Mouse (Mus musculus) heart, embryonic 12.5 days (tissue): ENCODE results near the gene Cubn. TPM values are rescaled to one million over a fixed set of nuclear protein-coding genes. Genes with fewer than 3 reads are reported as not detected.

Experiments
- ATAC-seq: fragments of 200-750 bp; cut with Nextera tagmentation; 2 replicates; pipeline ENCODE4 v1.8.0; 2017; ENCODE audit warnings: moderate TSS enrichment, moderate library complexity; ENCODE audit not compliant: insufficient number of reproducible peaks, low FRiP score
- H3K27ac ChIP-seq: fragments of 300-500 bp; sonication (generic); 2 replicates; pipeline ENCODE4 v1.5.1; 2016; ENCODE audit warnings: mild to moderate bottlenecking, moderate library complexity; ENCODE audit not compliant: poor library complexity, severe bottlenecking
- H3K27me3 ChIP-seq: fragments of 300-500 bp; sonication (generic); replicated peaks from 2 replicates; pipeline ENCODE4 v1.6.1; 2016; ENCODE audit warnings: mild to moderate bottlenecking, moderate library complexity
- H3K36me3 ChIP-seq: fragments of 300-500 bp; sonication (generic); 2 replicates; pipeline ENCODE4 v1.6.1; 2016; ENCODE audit warnings: mild to moderate bottlenecking, moderate library complexity
- H3K4me1 ChIP-seq: fragments of 300-500 bp; sonication (generic); replicated peaks from 2 replicates; pipeline ENCODE4 v1.6.1; 2016; ENCODE audit warnings: mild to moderate bottlenecking
- H3K4me2 ChIP-seq: fragments of 300-500 bp; sonication (generic); 2 replicates; pipeline ENCODE4 v1.6.1; 2016; ENCODE audit warnings: mild to moderate bottlenecking, moderate library complexity
- H3K4me3 ChIP-seq: fragments of 300-500 bp; sonication (generic); 2 replicates; pipeline ENCODE4 v1.5.1; 2016; ENCODE audit warnings: mild to moderate bottlenecking
- H3K9ac ChIP-seq: fragments of 300-500 bp; sonication (generic); 2 replicates; pipeline ENCODE4 v1.6.1; 2016; ENCODE audit warnings: mild to moderate bottlenecking, moderate library complexity
- H3K9me3 ChIP-seq: fragments of 300-500 bp; sonication (generic); replicated peaks from 2 replicates; pipeline ENCODE4 v1.6.1; 2016; ENCODE audit warnings: mild to moderate bottlenecking, moderate library complexity
- WGBS: fragments of 180-500 bp; shearing (Covaris S2); methylation state at CpG from one replicate; pipeline ENCODE4 v1.1.7; 2016; 5-methylcytosine and 5-hydroxymethylcytosine counted together
- polyA plus RNA-seq: library from polyadenylated mRNA; unstranded; fragments of >200 nt; fragmentation: Nextera tagmentation; extraction: Ambion mirVana; gene quantifications from 2 replicates; pipeline ENCODE4 v1.2.1, GENCODE M21; 2016

Cubn gene
- polyA plus RNA-seq, 1 experiment from 2014 or later: 0.57 TPM

DNA sequence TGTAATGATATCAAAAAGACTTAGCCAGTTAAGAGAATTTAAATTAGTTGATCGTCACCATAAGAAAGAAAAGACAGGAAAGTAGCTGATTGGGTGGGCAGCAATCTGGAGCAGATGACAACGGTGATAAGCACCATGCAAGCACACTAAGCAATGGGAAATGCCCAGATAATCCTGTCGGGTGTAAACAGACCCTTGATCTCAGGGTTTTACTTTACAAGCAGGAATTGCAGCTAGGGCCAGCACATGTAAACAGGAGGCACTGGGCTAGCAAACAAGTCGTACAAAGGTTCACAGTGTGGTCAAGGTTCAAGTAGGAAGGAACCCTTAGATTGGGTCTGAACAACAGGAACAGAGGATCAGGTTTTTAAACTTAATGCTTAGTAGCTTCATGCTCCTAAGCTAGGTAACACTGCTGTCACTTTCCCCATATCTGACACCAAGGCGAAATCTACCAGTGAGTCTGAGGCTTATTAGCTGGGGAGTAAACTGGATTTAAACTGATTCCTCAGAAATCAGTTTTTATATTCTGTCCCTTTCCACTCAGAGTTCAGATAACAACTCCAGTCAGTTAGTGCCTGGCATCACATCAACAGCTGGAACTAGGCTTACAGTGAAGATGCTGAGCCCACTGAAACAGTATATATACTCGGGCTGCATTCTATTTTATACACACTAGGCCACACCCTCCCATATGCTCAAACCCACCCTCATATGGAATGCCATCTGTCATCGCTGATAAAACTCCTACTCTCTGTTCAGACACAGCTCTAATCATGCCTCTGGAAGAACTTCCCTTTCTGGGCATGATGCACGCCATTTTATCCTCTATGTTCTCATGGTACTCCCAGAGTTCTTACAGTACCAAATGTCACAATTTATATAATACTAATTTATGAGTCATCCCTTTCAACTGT, 32.2 kb upstream of the Cubn start:
- peaks cover 7% of the 10 kb centered on the region; the same call in 1 of the 2 replicates for H3K36me3 ChIP-seq
- H3K9ac ChIP-seq: no peak overlapping the region
- no peaks in the 10 kb centered on the region for H3K27me3 ChIP-seq
- H3K27ac ChIP-seq: no peak overlapping the region
- 37% methylated on average over 8 of the region's 8 CpGs for WGBS
- H3K9me3 ChIP-seq: no peaks in the 10 kb centered on the region
- peaks cover 17% of the 10 kb centered on the region for H3K4me1 ChIP-seq
- ATAC-seq: 0 out of 2 replicates have a peak, but pooled peaks have one; percentile 59
- H3K4me2 ChIP-seq: no peak overlapping the region
- H3K4me3 ChIP-seq: no peak overlapping the region

DNA sequence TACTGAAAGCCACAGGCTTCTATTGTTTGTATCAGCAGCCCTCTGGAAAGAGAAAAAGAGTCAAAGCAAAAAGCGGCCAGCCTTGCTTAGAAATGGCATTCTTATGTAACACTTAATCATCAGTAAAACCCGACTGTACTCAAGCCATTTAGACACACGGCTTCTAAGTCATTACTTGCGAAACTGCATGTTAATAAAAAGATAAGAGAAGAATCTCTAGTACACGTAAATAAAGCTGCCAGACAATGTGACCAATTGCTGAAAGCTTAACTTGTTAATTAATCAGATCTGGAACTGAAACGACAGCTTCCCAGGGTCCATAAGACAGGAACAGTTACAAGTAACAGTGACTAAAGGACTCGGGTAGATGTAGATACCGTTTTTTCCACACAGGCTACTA, 30.5 kb upstream of the Cubn start:
- H3K9ac ChIP-seq: no peak overlapping the region
- no peaks in the 10 kb centered on the region for H3K27me3 ChIP-seq
- H3K27ac ChIP-seq: no peak overlapping the region
- H3K4me3 ChIP-seq: no peak overlapping the region
- no peaks in the 10 kb centered on the region for H3K9me3 ChIP-seq
- peaks cover 11% of the 10 kb centered on the region for H3K4me1 ChIP-seq
- peaks cover 12% of the 10 kb centered on the region; the same call in 1 of the 2 replicates for H3K36me3 ChIP-seq
- WGBS: 39% methylated on average over 8 of the region's 8 CpGs
- H3K4me2 ChIP-seq: no peak overlapping the region
- ATAC-seq: no peak

DNA sequence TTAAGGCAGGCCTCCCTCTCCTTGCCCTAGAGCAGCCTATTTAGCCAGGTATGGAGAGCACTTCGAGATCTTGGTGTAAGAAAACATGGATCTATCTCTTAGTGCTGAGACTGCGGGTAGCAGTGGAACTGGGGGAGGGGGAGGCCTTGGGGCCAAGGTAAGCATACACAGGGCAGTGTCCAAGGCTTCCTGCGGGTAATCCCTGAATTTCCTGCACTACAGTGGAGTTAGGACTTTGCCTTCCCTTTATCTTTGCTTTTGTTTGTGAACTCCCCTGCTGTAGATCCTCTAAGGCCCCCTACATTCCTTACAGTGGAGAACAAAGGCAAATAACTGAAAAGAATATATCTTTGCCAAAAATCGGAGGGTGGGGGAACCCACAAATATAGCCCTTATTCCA, 23.3 kb upstream of the Cubn start:
- no peak overlapping the region for H3K27ac ChIP-seq
- WGBS: 54% methylated on average over 4 of the region's 4 CpGs
- ATAC-seq: peak; percentile 29; the same call in 1 of the 2 replicates

DNA sequence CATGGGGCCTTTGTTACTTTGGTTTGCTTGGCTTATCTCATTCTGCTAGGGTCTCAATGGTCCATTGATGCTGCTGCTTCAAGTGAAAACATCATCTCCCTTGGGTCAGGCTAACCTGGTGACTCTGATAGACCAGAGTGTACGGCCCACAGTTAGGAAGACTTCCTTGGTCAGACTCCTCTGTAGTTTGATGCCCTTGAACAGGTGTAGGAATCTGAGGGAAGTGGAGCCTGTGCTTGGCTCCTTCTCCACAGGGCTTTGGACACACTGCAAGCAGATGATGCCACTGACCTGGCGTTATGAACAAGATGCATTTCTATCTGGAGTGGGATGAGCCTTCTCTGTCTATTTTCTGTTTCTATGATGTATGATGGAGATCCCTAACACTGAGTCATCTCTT, 11.1 kb upstream of the Cubn start:
- no peaks in the 10 kb centered on the region for H3K27me3 ChIP-seq
- no peaks in the 10 kb centered on the region for H3K36me3 ChIP-seq
- no peak overlapping the region for H3K27ac ChIP-seq
- ATAC-seq: no peak
- H3K4me3 ChIP-seq: no peak overlapping the region
- 82% methylated on average over 2 of the region's 2 CpGs for WGBS
- H3K9ac ChIP-seq: no peak overlapping the region
- H3K4me2 ChIP-seq: no peak overlapping the region
- H3K9me3 ChIP-seq: no peaks in the 10 kb centered on the region
- no peaks in the 10 kb centered on the region for H3K4me1 ChIP-seq

More for the DNA sequence above, 23.3 kb upstream of the Cubn start:
- no peaks in the 10 kb centered on the region for H3K27me3 ChIP-seq
- H3K36me3 ChIP-seq: peaks cover 16% of the 10 kb centered on the region; the same call in 1 of the 2 replicates
- H3K4me3 ChIP-seq: no peak overlapping the region
- H3K4me2 ChIP-seq: no peak overlapping the region
- no peak overlapping the region for H3K9ac ChIP-seq
- H3K9me3 ChIP-seq: no peaks in the 10 kb centered on the region
- H3K4me1 ChIP-seq: no peaks in the 10 kb centered on the region

DNA sequence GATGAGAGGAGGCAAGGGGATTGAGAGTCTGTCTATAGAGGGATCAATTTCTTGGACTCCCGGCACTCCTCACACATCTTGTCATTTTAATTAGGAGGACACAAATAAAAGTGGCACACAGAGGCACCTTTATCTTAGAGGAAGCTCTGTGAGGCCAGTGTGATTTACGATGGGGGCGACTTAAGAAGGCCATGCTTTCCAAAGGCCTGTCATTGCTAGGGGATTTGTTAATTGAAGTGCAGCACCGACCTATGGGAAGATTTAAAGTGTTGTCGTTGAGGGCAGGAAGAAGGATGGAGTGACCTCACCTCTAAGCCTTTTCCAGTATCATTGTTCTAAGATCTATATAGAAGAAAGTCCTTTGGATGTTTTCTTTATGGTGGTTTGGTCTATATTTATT, 9.9 kb upstream of the Cubn start:
- 42% methylated on average over 5 of the region's 5 CpGs for WGBS
- H3K27ac ChIP-seq: no peak overlapping the region
- H3K4me2 ChIP-seq: no peak overlapping the region

DNA sequence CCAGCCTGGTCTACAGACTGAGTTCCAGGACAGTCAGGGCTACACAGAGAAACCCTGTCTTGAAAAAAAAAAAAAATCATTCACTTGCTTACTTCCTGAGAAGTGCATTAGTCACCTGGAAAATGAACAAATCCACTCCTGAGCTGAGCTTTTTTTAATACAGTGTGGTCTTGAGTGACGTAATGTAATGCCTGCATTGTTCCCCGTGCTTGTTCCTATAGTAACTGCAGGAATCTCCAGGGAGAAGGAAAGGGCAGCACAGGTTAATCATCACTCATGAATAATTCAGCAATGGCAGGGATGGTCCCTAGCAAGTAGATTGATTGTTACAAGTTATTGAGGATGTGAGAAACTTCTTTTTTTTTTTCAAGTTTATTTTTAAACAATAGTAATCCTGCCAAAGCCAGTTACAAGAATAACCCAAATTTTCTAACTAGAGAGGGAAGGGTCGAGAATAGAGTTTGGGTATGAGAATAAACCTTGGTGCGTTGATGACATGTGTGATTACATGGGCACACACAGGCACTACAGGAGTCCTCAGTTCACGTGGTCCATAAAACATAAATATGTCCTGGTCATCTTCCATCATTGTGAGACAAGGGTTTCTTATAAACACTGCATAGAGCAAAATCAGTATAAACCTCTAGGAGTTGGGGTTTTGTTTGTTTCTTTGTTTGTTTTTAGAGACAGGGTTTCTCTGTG, 8.8 kb upstream of the Cubn start:
- no peak overlapping the region for H3K9ac ChIP-seq
- no peak overlapping the region for H3K4me2 ChIP-seq
- H3K9me3 ChIP-seq: no peaks in the 10 kb centered on the region
- H3K4me3 ChIP-seq: no peak overlapping the region
- no peak overlapping the region for H3K27ac ChIP-seq
- H3K36me3 ChIP-seq: no peaks in the 10 kb centered on the region
- ATAC-seq: no peak
- H3K4me1 ChIP-seq: 0 out of 2 replicates have a peak, but pooled peaks cover 8% of the 10 kb centered on the region
- WGBS: 68% methylated on average over 5 of the region's 5 CpGs
- H3K27me3 ChIP-seq: no peaks in the 10 kb centered on the region

More for the DNA sequence above, 9.9 kb upstream of the Cubn start:
- Histone ChIP-seq H3K27me3 (no peaks in the 10 kb centered on the region), H3K4me1 (0 out of 2 replicates have a peak, but pooled peaks cover 4% of the 10 kb centered on the region), H3K9me3 (no peaks in the 10 kb centered on the region), H3K9ac (no peak overlapping the region), H3K4me3 (no peak overlapping the region), H3K36me3 (no peaks in the 10 kb centered on the region)
- ATAC-seq: no peak

DNA sequence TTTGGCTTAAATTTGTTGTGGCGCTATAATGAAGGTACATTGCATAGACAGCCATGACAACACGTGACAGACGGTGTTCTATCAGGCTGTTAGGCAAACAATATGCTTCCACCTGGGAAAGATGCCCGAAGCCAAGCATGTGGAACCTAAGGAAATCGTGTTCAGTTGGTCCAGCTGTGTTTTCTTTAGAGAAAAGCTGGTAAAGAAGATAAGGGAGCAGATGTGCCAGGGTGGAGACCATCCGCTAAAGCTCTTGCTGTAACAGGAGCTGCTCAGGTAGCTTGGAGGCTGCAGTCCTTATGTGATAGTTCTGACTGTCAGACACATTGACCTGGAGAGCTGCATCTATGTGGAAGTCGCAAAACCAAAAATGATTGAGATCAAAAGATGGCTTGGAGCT, 7.6 kb upstream of the Cubn start:
- H3K9me3 ChIP-seq: no peaks in the 10 kb centered on the region
- no peak overlapping the region for H3K27ac ChIP-seq
- H3K36me3 ChIP-seq: no peaks in the 10 kb centered on the region
- 0 out of 2 replicates have a peak, but pooled peaks cover 8% of the 10 kb centered on the region for H3K4me1 ChIP-seq
- WGBS: 67% methylated on average over 7 of the region's 7 CpGs
- no peak overlapping the region for H3K4me3 ChIP-seq
- H3K9ac ChIP-seq: no peak overlapping the region
- no peak overlapping the region for H3K4me2 ChIP-seq
- H3K27me3 ChIP-seq: no peaks in the 10 kb centered on the region
- ATAC-seq: no peak

DNA sequence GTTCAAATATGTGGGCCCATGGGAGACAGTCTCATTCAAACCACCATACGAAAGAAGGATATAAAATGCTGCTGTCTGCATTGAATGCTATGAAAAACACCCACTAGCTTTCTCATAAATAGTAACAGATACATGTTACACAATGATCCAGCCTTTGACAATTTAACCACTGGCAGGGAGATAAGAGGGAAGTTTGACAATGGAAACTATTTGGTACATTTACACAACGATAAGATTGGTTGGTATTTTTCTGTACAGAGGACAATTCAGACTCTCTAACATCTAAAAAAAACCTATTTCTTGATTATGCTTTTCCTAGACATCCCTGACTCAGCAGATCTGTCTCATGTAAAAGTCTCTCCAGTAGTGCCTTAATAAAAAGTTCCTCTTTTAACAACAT, 4.5 kb upstream of the Cubn start:
- ATAC-seq: no peak; the same call in 1 of the 2 replicates
- H3K4me1 ChIP-seq: 0 out of 2 replicates have a peak, but pooled peaks cover 8% of the 10 kb centered on the region
- H3K27ac ChIP-seq: 0 out of 2 replicates have a peak overlapping the region, but pooled peaks have one; percentile 40

DNA sequence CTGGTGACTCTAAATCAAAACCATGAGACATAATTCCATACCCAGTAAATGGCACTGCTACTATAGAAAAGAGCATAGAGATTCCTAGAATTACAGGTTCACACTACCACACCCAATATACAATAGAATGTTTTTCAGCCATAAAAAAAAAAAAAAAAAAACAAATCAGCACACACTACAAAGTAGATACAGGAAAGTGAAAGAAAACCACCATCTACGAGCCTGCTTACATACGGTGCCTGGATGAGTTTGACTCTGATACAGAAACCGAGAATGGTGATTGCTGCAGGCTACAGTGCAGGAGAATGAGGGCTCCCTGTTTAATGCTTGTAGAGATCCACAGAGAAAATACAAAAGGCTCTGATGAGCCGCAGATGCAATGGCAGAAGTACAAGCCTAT, 1.3 kb upstream of the Cubn start:
- WGBS: 77% methylated on average over 4 of the region's 4 CpGs
- H3K36me3 ChIP-seq: no peaks in the 10 kb centered on the region

More for the DNA sequence above, 4.5 kb upstream of the Cubn start:
- Histone ChIP-seq H3K4me3 (no peak overlapping the region), H3K36me3 (no peaks in the 10 kb centered on the region), H3K9ac (no peak overlapping the region), H3K9me3 (no peaks in the 10 kb centered on the region), H3K27me3 (no peaks in the 10 kb centered on the region), H3K4me2 (no peak overlapping the region)
- 33% methylated on average over 2 of the region's 2 CpGs for WGBS

DNA sequence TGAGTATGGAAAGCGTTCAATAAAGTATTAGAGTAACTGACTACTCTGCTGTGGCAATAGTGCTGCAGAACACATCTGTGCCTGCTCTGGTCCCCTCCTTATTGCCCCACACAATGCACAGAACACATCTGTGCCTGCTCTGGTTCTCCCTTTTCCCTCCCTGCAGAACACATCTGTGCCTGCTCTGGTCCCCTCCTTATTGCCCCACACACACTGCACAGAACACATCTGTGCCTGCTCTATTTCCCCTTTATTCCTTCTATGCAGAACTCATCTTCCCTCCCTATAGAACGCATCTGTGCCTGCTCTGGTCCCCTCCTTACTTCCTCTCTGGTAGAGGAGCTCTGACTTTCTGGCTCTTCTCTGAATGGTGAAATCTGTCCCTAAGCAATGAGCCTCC, 1.1 kb downstream of the Cubn start:
- no peaks in the 10 kb centered on the region for H3K27me3 ChIP-seq
- ATAC-seq: no peak

More for the DNA sequence above, 1.3 kb upstream of the Cubn start:
- Histone ChIP-seq H3K9ac (no peak overlapping the region), H3K27ac (no peak overlapping the region), H3K4me1 (0 out of 2 replicates have a peak, but pooled peaks cover 8% of the 10 kb centered on the region), H3K9me3 (no peaks in the 10 kb centered on the region), H3K4me3 (no peak overlapping the region), H3K4me2 (no peak overlapping the region), H3K27me3 (no peaks in the 10 kb centered on the region)
- no peak for ATAC-seq

DNA sequence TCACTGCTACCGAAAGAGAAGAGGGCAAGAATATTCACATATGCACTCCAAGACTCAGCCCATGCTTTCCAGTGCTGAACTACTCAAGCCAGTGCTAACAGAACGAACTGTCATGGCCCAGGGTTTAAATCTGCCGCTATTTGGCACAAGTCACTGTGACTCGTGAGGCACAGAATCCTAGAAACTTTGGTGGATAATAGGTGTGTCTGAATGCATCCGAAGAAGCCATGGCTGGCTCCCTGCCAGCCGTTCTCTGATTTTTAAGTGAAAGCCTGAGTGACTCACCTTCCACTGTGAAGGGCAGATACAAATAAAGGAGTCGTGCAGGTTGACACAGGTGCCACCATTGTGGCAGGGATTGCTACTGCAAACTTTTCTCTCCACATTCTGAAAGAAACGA, 5.1 kb downstream of the Cubn start:
- no peaks in the 10 kb centered on the region for H3K27me3 ChIP-seq
- no peak overlapping the region for H3K27ac ChIP-seq
- no peaks in the 10 kb centered on the region for H3K9me3 ChIP-seq
- H3K36me3 ChIP-seq: no peaks in the 10 kb centered on the region
- no peak overlapping the region for H3K4me3 ChIP-seq
- ATAC-seq: no peak
- 76% methylated on average over 8 of the region's 8 CpGs for WGBS
- H3K4me1 ChIP-seq: no peaks in the 10 kb centered on the region
- H3K4me2 ChIP-seq: no peak overlapping the region
- no peak overlapping the region for H3K9ac ChIP-seq

More for the DNA sequence above, 1.1 kb downstream of the Cubn start:
- no peaks in the 10 kb centered on the region for H3K9me3 ChIP-seq
- no peak overlapping the region for H3K4me3 ChIP-seq
- no peaks in the 10 kb centered on the region for H3K4me1 ChIP-seq
- WGBS: 81% methylated on average over 2 of the region's 2 CpGs
- no peak overlapping the region for H3K4me2 ChIP-seq
- H3K36me3 ChIP-seq: no peaks in the 10 kb centered on the region
- H3K27ac ChIP-seq: no peak overlapping the region
- no peak overlapping the region for H3K9ac ChIP-seq
